Mouse (Mus musculus): ENCODE measurements at regions not wholly inside any gene's neighbourhood (a gene's known extent, or its start where the extent isn't known, plus 50 kb on each side); places are given as distances from the start of the nearest gene placed in this dataset.

GRCm38 (mm10) chr3:119653007-119653565 lies 131.2 kb downstream of the Ptbp2 start:
- CTCF ChIA-PET: no interaction called here

- CTCF ChIA-PET: no interaction called here
These were observed 145.6 kb downstream of the Ptbp2 start for GRCm38 (mm10) chr3:119638633-119639032.

GRCm38 (mm10) chr3:119635641-119636040 lies 148.6 kb downstream of the Ptbp2 start:
- CTCF ChIA-PET: no interaction called here

GRCm38 (mm10) chr3:119633516-119633915 lies 150.8 kb downstream of the Ptbp2 start:
- CTCF ChIA-PET: no interaction called here

GRCm38 (mm10) chr3:119606116-119606515 lies 178.2 kb downstream of the Ptbp2 start:
- CTCF ChIA-PET: no interaction called here

GRCm38 (mm10) chr3:119588872-119589416 lies 195.3 kb downstream of the Ptbp2 start:
- CTCF ChIA-PET: no interaction called here

- CTCF ChIA-PET: no interaction called here
These were observed 196.3 kb downstream of the Ptbp2 start for GRCm38 (mm10) chr3:119587971-119588370.

GRCm38 (mm10) chr3:119575516-119575915 lies 208.8 kb downstream of the Ptbp2 start:
- CTCF ChIA-PET: no interaction called here

GRCm38 (mm10) chr3:119537884-119538283 lies 246.4 kb downstream of the Ptbp2 start:
- CTCF ChIA-PET: no interaction called here

GRCm38 (mm10) chr3:119524510-119525123 lies 259.6 kb downstream of the Ptbp2 start:
- CTCF ChIA-PET: no interaction called here

- CTCF ChIA-PET: no interaction called here
These were observed 271.7 kb downstream of the Ptbp2 start for GRCm38 (mm10) chr3:119512596-119512995.

- CTCF ChIA-PET: interaction anchor here (0.7 kb wide), 1 partner anchor 728 kb away, joined by 3 read pairs; no protein-coding TSS in a partner anchor
These were observed 275.1 kb downstream of the Ptbp2 start for GRCm38 (mm10) chr3:119509132-119509531.

GRCm38 (mm10) chr3:119503471-119503972 lies 280.7 kb downstream of the Ptbp2 start:
- CTCF ChIA-PET: no interaction called here

- CTCF ChIA-PET: no interaction called here
These were observed 285.6 kb downstream of the Ptbp2 start for GRCm38 (mm10) chr3:119498711-119499110.

GRCm38 (mm10) chr3:119497880-119498279 lies 286.4 kb downstream of the Ptbp2 start:
- CTCF ChIA-PET: no interaction called here

GRCm38 (mm10) chr3:119494580-119494979 lies 289.7 kb downstream of the Ptbp2 start:
- CTCF ChIA-PET: no interaction called here

GRCm38 (mm10) chr3:119492627-119493026 lies 291.6 kb downstream of the Ptbp2 start:
- CTCF ChIA-PET: no interaction called here

GRCm38 (mm10) chr3:119489336-119489735 lies 294.9 kb downstream of the Ptbp2 start:
- CTCF ChIA-PET: no interaction called here

All from spleen, embryonic (tissue).